Mouse (Mus musculus) gastrocnemius, postnatal 4 days (tissue): ENCODE results near the gene Ccdc153. TPM values are rescaled to one million over a fixed set of nuclear protein-coding genes. Genes with fewer than 3 reads are reported as not detected.
A peak's percentile ranks its signal among the peaks of the same experiment; 100 is the strongest.

Experiments
- DNase-seq, 2 experiments: peaks; one replicate each; pipeline ENCODE4 v3.0.0; 2021 to 2022; ENCODE audit warnings: low spot score in 2 of 2, mixed read lengths in 2 of 2
- total RNA-seq, 2 experiments: library from RNA; stranded (reverse); gene quantifications; 2 replicates each; pipeline ENCODE4 v1.2.3; 2021

Gene Ccdc153
- total RNA-seq, 2 experiments from 2014 or later: not detected

- no peak for DNase-seq
Observed at GRCm38 (mm10) chr9:44286256-44286850, 45.9 kb downstream of the Ccdc153 start.

DNA sequence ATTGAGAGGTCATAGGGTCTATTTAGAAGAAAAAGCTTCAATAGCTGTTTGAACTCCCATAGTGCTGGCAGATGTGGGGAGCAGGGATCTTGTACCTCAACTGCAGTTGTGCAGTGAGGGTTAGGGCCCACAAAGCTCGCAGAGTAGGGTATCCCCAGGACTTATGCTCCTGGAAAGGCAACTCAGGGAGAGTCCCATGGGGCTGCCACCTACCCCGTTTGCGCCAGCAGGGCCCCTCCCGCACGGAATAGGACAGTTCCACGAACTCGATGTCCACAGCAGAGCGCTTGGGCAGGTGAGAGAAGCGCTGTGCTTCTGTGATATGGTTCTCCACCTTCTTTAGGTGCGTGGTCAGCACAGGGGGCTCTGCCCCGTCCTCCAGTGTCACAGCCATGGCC is 46.5 kb downstream of the Ccdc153 start:
- no peak for DNase-seq

DNA sequence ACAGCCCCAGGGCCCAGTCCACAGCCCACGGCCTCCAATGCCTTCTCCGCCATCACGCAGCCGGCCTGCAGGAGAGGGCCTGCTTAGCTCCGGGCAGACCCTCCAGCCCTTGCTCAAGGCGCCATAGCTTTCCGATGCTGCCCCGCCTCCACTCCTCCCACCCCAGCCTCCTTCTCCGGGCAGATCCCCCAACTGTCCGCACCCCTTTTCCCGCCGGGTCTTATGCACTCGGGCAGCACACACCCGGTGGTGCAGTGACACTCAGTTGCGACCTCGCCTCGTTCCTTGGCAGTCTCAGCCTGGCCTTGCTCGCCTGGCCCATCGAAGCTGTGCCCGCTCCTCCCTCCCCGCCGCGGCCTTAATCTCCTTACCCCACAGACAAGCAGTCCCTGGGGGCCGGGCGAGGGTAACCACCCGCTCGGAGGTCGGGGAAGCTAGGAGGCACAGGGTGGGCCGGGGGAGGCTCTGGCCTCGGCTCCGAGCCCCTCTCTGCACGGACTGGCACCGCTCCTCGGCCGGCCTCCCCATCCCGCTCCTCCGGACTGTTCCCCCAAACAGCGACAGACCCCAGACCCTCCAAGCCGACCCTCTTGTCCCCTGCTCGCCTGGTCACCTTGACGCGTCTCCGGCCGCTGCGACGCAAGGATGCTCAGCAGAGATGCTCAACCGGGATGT is 47.1 kb downstream of the Ccdc153 start:
- DNase-seq: peak in 1 of 2 experiments; percentile 30

DNA sequence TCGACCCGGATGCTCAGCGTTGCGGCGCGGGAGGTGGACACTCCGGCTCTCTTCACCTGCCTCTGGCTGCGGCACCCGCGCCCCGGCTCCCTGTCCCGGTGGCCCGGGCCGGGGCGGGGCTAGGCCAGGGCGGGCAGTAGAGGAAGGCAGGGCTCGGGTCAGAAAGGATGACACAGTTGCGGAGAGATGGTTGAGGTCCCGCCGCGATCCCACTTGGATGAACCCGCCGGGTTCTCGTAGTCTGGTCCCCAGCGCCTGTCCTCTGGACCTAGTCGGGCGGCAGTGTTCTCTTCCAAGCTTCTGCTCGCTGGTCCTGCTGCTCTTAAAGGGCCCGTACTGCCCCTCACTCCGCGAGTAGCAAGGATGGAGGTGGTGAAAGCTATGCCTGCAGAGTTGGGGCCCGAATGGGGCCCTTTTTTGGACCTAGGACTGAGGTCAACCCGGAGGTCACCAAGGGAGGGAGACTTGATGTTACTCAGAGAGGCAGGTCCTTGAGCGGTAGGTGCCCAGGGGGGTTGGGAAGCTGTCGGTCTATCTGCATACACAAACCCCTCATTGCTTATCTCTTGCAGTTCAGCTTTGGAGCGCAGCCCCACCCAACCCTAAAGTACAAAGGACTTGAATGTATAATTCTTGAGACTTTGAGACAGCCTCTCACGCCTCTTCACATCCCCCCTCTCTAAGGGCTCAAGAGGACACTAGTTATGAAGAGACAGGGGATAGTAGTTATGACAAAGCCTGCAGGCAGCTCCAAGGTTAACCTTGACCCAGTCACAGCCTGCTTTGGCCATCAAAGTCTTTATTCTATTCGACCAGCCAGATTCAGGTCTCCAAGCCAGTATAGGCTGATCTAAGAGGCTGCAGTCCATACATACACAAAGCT is 47.8 kb downstream of the Ccdc153 start, which contains the start of gene Abcg4:
TSS of gene Abcg4 (minus strand) at position 540 of the 883 bp plus-strand sequence.
- peak in 1 of 2 experiments; percentile 23 for DNase-seq

GRCm38 (mm10) chr9:44288959-44289291 is 48.4 kb downstream of the Ccdc153 start:
- DNase-seq: no peak

- no peak for DNase-seq
Observed at GRCm38 (mm10) chr9:44292490-44292889, 52.0 kb downstream of the Ccdc153 start.

Other genes starting within 250 kb of the Ccdc153 start
- gene Thy1, start 197.3 kb upstream of the Ccdc153 start, total RNA-seq: 10 to 100 TPM; 21.7 to 33.0 TPM
- 100 to 1,000 TPM in 1 of 2 experiments, 10 to 100 TPM in 1; 96.7 to 121 TPM for gene Usp2, start 173.7 kb upstream of the Ccdc153 start, total RNA-seq
- gene Mfrp, start 138.9 kb upstream of the Ccdc153 start, total RNA-seq: not detected
- 10 to 100 TPM; 12.9 to 15.0 TPM for gene C1qtnf5, start 133.4 kb upstream of the Ccdc153 start, total RNA-seq
- under 1 TPM in 1 of 2 experiments, not detected in 1; 0.10 TPM for gene Gm49380, start 127.2 kb upstream of the Ccdc153 start, total RNA-seq
- 10 to 100 TPM; 22.0 to 22.9 TPM for gene Rnf26, start 127.2 kb upstream of the Ccdc153 start, total RNA-seq
- 100 to 1,000 TPM; 156 to 169 TPM for gene Mcam, start 106.2 kb upstream of the Ccdc153 start, total RNA-seq
- gene Cbl, start 6.6 kb upstream of the Ccdc153 start, total RNA-seq: 10 to 100 TPM; 25.4 to 28.7 TPM
- gene Pdzd3, start 10.8 kb downstream of the Ccdc153 start, total RNA-seq: under 1 TPM; 0.37 to 0.39 TPM
- 10 to 100 TPM; 22.7 to 23.0 TPM for gene Nlrx1, start 27.9 kb downstream of the Ccdc153 start, total RNA-seq
- 1 to 10 TPM; 1.5 TPM for gene Abcg4, start 47.9 kb downstream of the Ccdc153 start, total RNA-seq
- 10 to 100 TPM; 11.2 to 13.7 TPM for gene Hinfp, start 65.0 kb downstream of the Ccdc153 start, total RNA-seq
- 10 to 100 TPM; 10.5 to 12.8 TPM for gene C2cd2l, start 79.6 kb downstream of the Ccdc153 start, total RNA-seq
- 10 to 100 TPM; 18.4 to 18.8 TPM for gene Dpagt1, start 85.3 kb downstream of the Ccdc153 start, total RNA-seq
- 10 to 100 TPM; 80.5 to 93.0 TPM for gene H2afx, start 94.0 kb downstream of the Ccdc153 start, total RNA-seq
- 10 to 100 TPM; 33.7 to 34.0 TPM for gene Hmbs, start 103.6 kb downstream of the Ccdc153 start, total RNA-seq
- 10 to 100 TPM; 25.4 to 27.9 TPM for gene Vps11, start 121.0 kb downstream of the Ccdc153 start, total RNA-seq
- gene Hyou1, start 138.8 kb downstream of the Ccdc153 start, total RNA-seq: 10 to 100 TPM; 49.2 to 51.3 TPM
- 10 to 100 TPM; 58.2 to 68.3 TPM for gene Slc37a4, start 156.2 kb downstream of the Ccdc153 start, total RNA-seq
- gene Rps25, start 166.5 kb downstream of the Ccdc153 start, total RNA-seq: 1,000 to 10,000 TPM; 1,491 to 1,513 TPM
- gene Trappc4, start 166.9 kb downstream of the Ccdc153 start, total RNA-seq: 10 to 100 TPM; 43.2 to 43.5 TPM
- gene Ccdc84, start 177.9 kb downstream of the Ccdc153 start, total RNA-seq: 10 to 100 TPM in 1 of 2 experiments, 1 to 10 TPM in 1; 10.0 to 17.3 TPM
- gene Foxr1, start 200.5 kb downstream of the Ccdc153 start, total RNA-seq: not detected
- gene Upk2, start 214.3 kb downstream of the Ccdc153 start, total RNA-seq: under 1 TPM; 0.69 to 0.91 TPM
- 100 to 1,000 TPM; 126 to 131 TPM for gene Bcl9l, start 242.1 kb downstream of the Ccdc153 start, total RNA-seq